Mouse (Mus musculus) G1E (cell line): ENCODE measurements around the gene Ntan1. TPM values are rescaled to one million over a fixed set of nuclear protein-coding genes. Genes with fewer than 3 reads are reported as not detected.
"Not testable (repeated sequence)": the region's sequence is repeated elsewhere in the genome, so short reads cannot be mapped to it uniquely, and the experiment has no call there.

Experiments used
- ATAC-seq: 2 replicates; pipeline ENCODE4 v1.8.0; 2016; ENCODE audit warnings: mild to moderate bottlenecking; ENCODE audit not compliant: insufficient number of reproducible peaks, poor library complexity, low FRiP score, severe bottlenecking; ENCODE audit errors: extremely low read depth
- DNase-seq: peaks from one replicate; pipeline ENCODE4 v3.0.0; 2012; ENCODE audit warnings: low spot score
- H3K27me3 ChIP-seq: 2 replicates; pipeline ENCODE4 v1.6.1; 2012; ENCODE audit warnings: mild to moderate bottlenecking, low read length, inconsistent platforms; ENCODE audit not compliant: insufficient read depth
- H3K36me3 ChIP-seq: replicated peaks from 2 replicates; pipeline ENCODE3; 2012; ENCODE audit warnings: mild to moderate bottlenecking, inconsistent platforms
- H3K4me1 ChIP-seq: 2 replicates; pipeline ENCODE4 v1.6.1; 2012; ENCODE audit warnings: low read depth, low read length, inconsistent platforms, mixed read lengths; ENCODE audit not compliant: insufficient read depth
- H3K4me3 ChIP-seq: 2 replicates; pipeline ENCODE4 v1.5.1; 2012; ENCODE audit warnings: low read depth, mild to moderate bottlenecking, inconsistent platforms, low read length, moderate library complexity, mixed read lengths
- H3K9me3 ChIP-seq: replicated peaks from 2 replicates; pipeline ENCODE4 v1.6.1; 2012; ENCODE audit warnings: inconsistent platforms
- CTCF ChIP-seq: IDR thresholded peaks from 2 replicates; pipeline ENCODE4 v1.5.1; 2012; ENCODE audit warnings: low read depth, low read length, inconsistent platforms, mixed read lengths
- GATA1 ChIP-seq: IDR thresholded peaks from 2 replicates; pipeline ENCODE4 v1.6.1; 2012; ENCODE audit warnings: borderline replicate concordance, low read length, inconsistent platforms, mixed read lengths
- GATA2 ChIP-seq: IDR thresholded peaks from 2 replicates; pipeline ENCODE4 v1.6.1; 2012; ENCODE audit warnings: low read depth, low read length, inconsistent platforms, borderline replicate concordance
- POLR2AphosphoS5 ChIP-seq: IDR thresholded peaks from 2 replicates; pipeline ENCODE4 v1.6.1; 2012; ENCODE audit warnings: low read depth, low read length, inconsistent platforms; ENCODE audit not compliant: insufficient replicate concordance
- TAL1 ChIP-seq: conservative IDR thresholded peaks from 2 replicates; pipeline ENCODE4 v1.6.1; 2012; ENCODE audit warnings: low read depth, low read length, inconsistent platforms, mixed read lengths
- polyA plus RNA-seq: library from polyadenylated mRNA; stranded (reverse); fragments of >175 nt; gene quantifications from 2 replicates; pipeline ENCODE4 v1.2.3, GENCODE M21; 2012
- total RNA-seq, 2 experiments: library from RNA; stranded (forward) in 1 of 2; stranded (reverse) in 1 of 2; fragments of 200-1000 nt in 1 of 2; fragments of >200 nt in 1 of 2; fragmentation: Nextera tagmentation in 1 of 2; gene quantifications; 2 replicates each; pipeline ENCODE4 v1.2.3; 2014 to 2017

The Ntan1 gene
- total and polyA plus RNA-seq, 3 experiments, result 9.2 to 39.7 (median 36.5) TPM

GRCm38 (mm10) chr16:13785932-13786331, 32.7 kb upstream of the Ntan1 start:
- Histone ChIP-seq H3K36me3 (peaks cover 82% of the 10 kb centered on the region), H3K4me1 (peaks cover 23% of the 10 kb centered on the region), H3K9me3 (no peaks in the 10 kb centered on the region), H3K27me3 (no peaks in the 10 kb centered on the region), H3K4me3 (no peak overlapping the region)
- ATAC-seq (no peak), DNase-seq (no peak)
- TF ChIP-seq GATA2 (no peak), TAL1 (no peak), GATA1 (no peak), POLR2AphosphoS5 (no peak), CTCF (no peak)

- H3K27me3 ChIP-seq, H3K9me3 ChIP-seq, ATAC-seq, H3K4me1 ChIP-seq, H3K4me3 ChIP-seq, DNase-seq: not testable (repeated sequence)
- peaks cover 93% of the 10 kb centered on the region for H3K36me3 ChIP-seq
These were observed 25.2 kb upstream of the Ntan1 start for GRCm38 (mm10) chr16:13793441-13793840.

GRCm38 (mm10) chr16:13796746-13797175, 21.9 kb upstream of the Ntan1 start:
- peaks cover 93% of the 10 kb centered on the region for H3K36me3 ChIP-seq
- no peak for TF ChIP-seq GATA1
- no peak for ATAC-seq

GRCm38 (mm10) chr16:13801231-13801630, 17.4 kb upstream of the Ntan1 start:
- Histone ChIP-seq H3K27me3 (no peaks in the 10 kb centered on the region), H3K36me3 (peaks cover 89% of the 10 kb centered on the region)
- no peak for ATAC-seq

More at GRCm38 (mm10) chr16:13796746-13797175, 21.9 kb upstream of the Ntan1 start:
- Histone ChIP-seq H3K9me3 (no peaks in the 10 kb centered on the region), H3K4me1 (0 out of 2 replicates have a peak, but pooled peaks cover 2% of the 10 kb centered on the region), H3K27me3 (no peaks in the 10 kb centered on the region), H3K4me3 (no peak overlapping the region)
- DNase-seq, result no peak

GRCm38 (mm10) chr16:13804666-13805065, 14.0 kb upstream of the Ntan1 start:
- no peaks in the 10 kb centered on the region for H3K9me3 ChIP-seq
- no peak for ATAC-seq
- H3K4me1 ChIP-seq, result no peaks in the 10 kb centered on the region
- DNase-seq, result no peak
- TF ChIP-seq POLR2AphosphoS5 (no peak), CTCF (no peak), TAL1 (no peak), GATA1 (no peak), GATA2 (no peak)
- H3K4me3 ChIP-seq, result no peak overlapping the region
- no peaks in the 10 kb centered on the region for H3K27me3 ChIP-seq
- H3K36me3 ChIP-seq, result peaks cover 93% of the 10 kb centered on the region

More at GRCm38 (mm10) chr16:13801231-13801630, 17.4 kb upstream of the Ntan1 start:
- no peak overlapping the region for H3K4me3 ChIP-seq
- DNase-seq, result no peak
- no peaks in the 10 kb centered on the region for H3K9me3 ChIP-seq
- TF ChIP-seq CTCF (no peak), GATA2 (no peak), POLR2AphosphoS5 (no peak), TAL1 (no peak), GATA1 (no peak)
- no peaks in the 10 kb centered on the region for H3K4me1 ChIP-seq

- Histone ChIP-seq H3K9me3 (no peaks in the 10 kb centered on the region), H3K27me3 (no peaks in the 10 kb centered on the region), H3K4me1 (peaks cover 2% of the 10 kb centered on the region; the same call in 1 of the 2 replicates), H3K36me3 (peaks cover 95% of the 10 kb centered on the region), H3K4me3 (no peak overlapping the region)
- DNase-seq (no peak), ATAC-seq (no peak)
- TF ChIP-seq GATA2 (no peak), GATA1 (no peak), POLR2AphosphoS5 (no peak), CTCF (no peak), TAL1 (no peak)
These were observed 11.0 kb upstream of the Ntan1 start for GRCm38 (mm10) chr16:13807616-13808015.

- ATAC-seq, result no peak
- H3K4me1 ChIP-seq, result peaks cover 2% of the 10 kb centered on the region; the same call in 1 of the 2 replicates
- DNase-seq, result no peak
- H3K4me3 ChIP-seq, result no peak overlapping the region
- no peak for TF ChIP-seq POLR2AphosphoS5
- TF ChIP-seq GATA2, result no peak
- TF ChIP-seq CTCF, result no peak
- no peak for TF ChIP-seq GATA1
- no peak for TF ChIP-seq TAL1
- H3K9me3 ChIP-seq, result no peaks in the 10 kb centered on the region
- H3K27me3 ChIP-seq, result no peaks in the 10 kb centered on the region
- H3K36me3 ChIP-seq, result peaks cover 98% of the 10 kb centered on the region
These were observed 10.2 kb upstream of the Ntan1 start for GRCm38 (mm10) chr16:13808410-13808809.
